Mouse (Mus musculus) stomach, embryonic 16.5 days (tissue): ENCODE results near the gene Gm3095. TPM values are rescaled to one million over a fixed set of nuclear protein-coding genes. Genes with fewer than 3 reads are reported as not detected.
"Not testable (repeated sequence)": the region's sequence is repeated elsewhere in the genome, so short reads cannot be mapped to it uniquely, and the experiment has no call there.

ENCODE experiments used
- ATAC-seq: fragments of 200-750 bp; cut with Nextera tagmentation; 2 replicates; pipeline ENCODE4 v1.8.0; 2017; ENCODE audit warnings: moderate number of reproducible peaks, moderate TSS enrichment; ENCODE audit not compliant: insufficient read depth, low FRiP score
- H3K27ac ChIP-seq: fragments of 300-500 bp; sonication (generic); 2 replicates; pipeline ENCODE4 v1.5.1; 2014; ENCODE audit warnings: low read length
- H3K27me3 ChIP-seq: fragments of 300-500 bp; sonication (generic); 2 replicates; pipeline ENCODE4 v1.6.1; 2014; ENCODE audit warnings: low read length, control low read depth, mixed read lengths; ENCODE audit not compliant: control insufficient read depth, insufficient read depth
- H3K36me3 ChIP-seq: fragments of 300-500 bp; sonication (generic); 2 replicates; pipeline ENCODE4 v1.6.1; 2014; ENCODE audit warnings: low read length; ENCODE audit not compliant: control insufficient read depth, insufficient read depth
- H3K4me1 ChIP-seq: fragments of 300-500 bp; sonication (generic); 2 replicates; pipeline ENCODE4 v1.6.1; 2014; ENCODE audit warnings: low read length, control low read depth, mixed read lengths; ENCODE audit not compliant: control insufficient read depth, insufficient read depth
- H3K4me2 ChIP-seq: fragments of 300-500 bp; sonication (generic); 2 replicates; pipeline ENCODE4 v1.6.1; 2014; ENCODE audit warnings: low read depth, low read length, mixed read lengths
- H3K4me3 ChIP-seq: fragments of 300-500 bp; sonication (generic); replicated peaks from 2 replicates; pipeline ENCODE4 v1.5.1; 2014; ENCODE audit warnings: mild to moderate bottlenecking, low read length
- H3K9ac ChIP-seq: fragments of 300-500 bp; sonication (generic); 2 replicates; pipeline ENCODE4 v1.6.1; 2014; ENCODE audit warnings: low read length
- H3K9me3 ChIP-seq: fragments of 300-500 bp; sonication (generic); replicated peaks from 2 replicates; pipeline ENCODE4 v1.6.1; 2016; ENCODE audit warnings: low read length, control low read depth; ENCODE audit not compliant: control insufficient read depth
- WGBS: fragments of 180-500 bp; shearing (Covaris S2); extraction: QIAGEN DNeasy Blood & Tissue Kit; methylation state at CpG from one replicate; pipeline ENCODE4 v1.1.7; 2014; 5-methylcytosine and 5-hydroxymethylcytosine counted together
- polyA plus RNA-seq: library from polyadenylated mRNA; unstranded; fragments of >200 nt; fragmentation: Nextera tagmentation; extraction: Ambion mirVana; gene quantifications from 2 replicates; pipeline ENCODE4 v1.2.1, GENCODE M21; 2015

The Gm3095 gene
- not detected in 2 replicates for polyA plus RNA-seq

DNA sequence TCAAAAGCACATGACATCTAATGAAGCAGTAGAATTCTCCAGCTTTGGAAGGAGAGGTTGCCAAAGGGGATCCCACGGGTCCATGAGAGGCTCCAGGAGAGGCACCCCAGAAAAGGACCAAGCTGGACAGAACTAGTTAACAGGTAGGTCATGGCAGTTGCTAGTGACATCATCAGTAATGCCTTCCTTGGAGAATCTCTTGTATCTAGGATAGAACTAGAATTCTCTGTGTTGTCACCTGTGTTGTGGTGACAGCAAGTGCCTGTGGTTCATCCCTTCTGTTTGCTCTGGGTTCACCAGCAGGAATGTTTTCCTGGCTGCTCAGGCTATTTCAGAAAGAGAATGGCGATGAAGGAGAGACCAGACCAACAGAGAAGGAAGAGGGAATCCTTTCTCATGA lies at the start of gene Gm3095:
Gm3095 (plus strand) TSS at position 301 of the 400 bp plus-strand sequence.
- not testable (repeated sequence) for H3K4me2 ChIP-seq, H3K9ac ChIP-seq, H3K4me3 ChIP-seq, H3K27ac ChIP-seq, H3K9me3 ChIP-seq, H3K27me3 ChIP-seq, H3K4me1 ChIP-seq, H3K36me3 ChIP-seq, ATAC-seq
- WGBS = no CpG with 5 or more reads among the region's 2 CpGs

DNA sequence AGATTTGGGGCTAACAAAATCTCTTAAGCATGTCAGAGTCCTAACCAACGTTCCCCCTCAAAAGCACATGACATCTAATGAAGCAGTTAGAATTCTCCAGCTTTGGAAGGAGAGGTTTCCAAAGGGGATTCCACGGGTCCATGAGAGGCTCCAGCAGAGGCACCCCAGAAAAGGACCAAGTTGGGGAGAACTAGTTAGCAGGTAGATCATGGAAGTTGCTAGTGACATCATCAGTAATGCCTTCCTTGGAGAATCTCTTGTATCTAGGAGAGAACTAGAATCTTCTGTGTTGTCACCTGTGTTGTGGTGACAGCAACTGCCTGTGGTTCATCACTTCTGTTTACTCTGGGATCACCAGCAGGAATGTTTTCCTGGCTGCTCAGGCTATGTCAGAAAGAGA lies 31.9 kb upstream of the Gm3095 start, which contains the start of gene Gm3029:
Gm3029 (plus strand) TSS at position 301 of the 400 bp plus-strand sequence.
- 60% methylated on average over 1 of the region's 2 CpGs for WGBS
- ATAC-seq, H3K36me3 ChIP-seq, H3K27ac ChIP-seq, H3K4me2 ChIP-seq, H3K4me3 ChIP-seq, H3K27me3 ChIP-seq, H3K9me3 ChIP-seq, H3K9ac ChIP-seq, H3K4me1 ChIP-seq: not testable (repeated sequence)

DNA sequence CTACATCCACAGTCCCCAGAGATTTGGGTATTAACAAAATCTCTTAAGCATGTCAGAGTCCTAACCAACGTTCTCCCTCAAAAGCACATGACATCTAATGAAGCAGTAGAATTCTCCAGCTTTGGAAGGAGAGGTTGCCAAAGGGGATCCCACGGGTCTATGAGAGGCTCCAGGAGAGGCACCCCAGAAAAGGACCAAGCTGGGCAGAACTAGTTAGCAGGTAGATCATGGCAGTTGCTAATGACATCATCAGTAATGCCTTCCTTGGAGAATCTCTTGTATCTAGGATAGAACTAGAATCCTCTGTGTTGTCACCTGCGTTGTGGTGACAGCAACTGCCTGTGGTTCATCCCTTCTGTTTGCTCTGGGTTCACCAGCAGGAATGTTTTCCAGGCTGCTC lies 34.7 kb downstream of the Gm3095 start, which contains the start of gene Gm3099:
Gm3099 (plus strand) TSS at position 301 of the 400 bp plus-strand sequence.
- ATAC-seq, H3K36me3 ChIP-seq, H3K4me1 ChIP-seq, H3K27ac ChIP-seq, H3K4me2 ChIP-seq, H3K9ac ChIP-seq, H3K4me3 ChIP-seq, H3K27me3 ChIP-seq, H3K9me3 ChIP-seq: not testable (repeated sequence)
- 89% methylated on average over 1 of the region's 3 CpGs for WGBS

Other genes starting within 250 kb of the Gm3095 start
- gene Gm3002, start 153.5 kb upstream of the Gm3095 start, polyA plus RNA-seq = 0.13 TPM in 1 of 2 replicates, not detected in the other
- gene Gm3033, start 117.3 kb upstream of the Gm3095 start, polyA plus RNA-seq = 0.21 TPM in 1 of 2 replicates, not detected in the other
- not detected in 2 replicates for gene Gm2916, start 79.4 kb upstream of the Gm3095 start, polyA plus RNA-seq
- not detected in 2 replicates for gene Gm3029, start 31.8 kb upstream of the Gm3095 start, polyA plus RNA-seq
- not detected in 2 replicates for gene Gm3099, start 34.8 kb downstream of the Gm3095 start, polyA plus RNA-seq
- gene Gm5796, start 60.4 kb downstream of the Gm3095 start, polyA plus RNA-seq = 0.42 TPM in 1 of 2 replicates, not detected in the other
- not detected in 2 replicates for gene Gm3115, start 120.6 kb downstream of the Gm3095 start, polyA plus RNA-seq
- gene Gm8108, start 147.0 kb downstream of the Gm3095 start, polyA plus RNA-seq = 0.36 and 0.77 TPM in 2 replicates
- not detected in 2 replicates for gene Gm3127, start 201.5 kb downstream of the Gm3095 start, polyA plus RNA-seq
- gene Gm2974, start 219.0 kb downstream of the Gm3095 start, polyA plus RNA-seq = 0.29 TPM in 1 of 2 replicates, not detected in the other